Mouse (Mus musculus): Measurements from ENCODE around the gene Pes1.

DNA sequence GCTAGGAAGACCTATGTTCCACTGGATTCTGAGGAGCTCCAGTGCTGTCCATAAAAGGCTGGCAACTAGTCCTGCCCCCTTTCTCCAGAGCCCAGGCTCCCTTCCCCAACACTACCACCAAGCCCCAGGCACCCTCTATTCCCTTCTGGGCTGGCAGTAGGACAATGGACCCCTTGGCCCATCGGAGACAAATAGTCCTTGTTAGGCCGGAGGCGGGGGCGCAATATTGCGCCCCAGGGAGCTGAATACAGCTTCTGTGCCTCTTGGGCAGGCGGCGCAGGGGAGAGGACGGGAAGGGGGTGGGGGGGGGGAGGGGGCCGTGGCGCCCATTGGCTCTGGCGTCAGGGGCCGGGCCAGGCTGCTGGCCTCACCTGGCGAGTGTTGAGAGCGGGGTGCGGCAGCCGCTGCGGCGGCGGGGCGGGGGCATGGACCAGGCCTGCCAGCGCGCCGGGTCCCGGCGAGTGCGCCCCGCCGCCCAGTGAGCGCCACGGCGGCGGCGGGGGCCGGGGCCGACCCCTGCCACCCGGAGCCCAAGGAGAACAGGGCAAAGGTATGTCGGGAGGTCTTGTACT lies 19.6 kb downstream of the Pes1 start, which contains the start of gene Gal3st1:
- TF ChIP-seq CTCF (IDR thresholded peaks at IDR 0.05; ENCODE audit: low read depth) (no peak), EP300 (optimal IDR thresholded peaks at IDR 0.05) (no peak)
